Mouse (Mus musculus) MEL (cell line): ENCODE measurements at regions not wholly inside any gene's neighbourhood (a gene's known extent, or its start where the extent isn't known, plus 50 kb on each side); places are given as distances from the start of the nearest gene placed in this dataset.

Source experiments
- CHD1 ChIP-seq: IDR thresholded peaks from 2 replicates; pipeline ENCODE4 v1.6.1; 2012; ENCODE audit warnings: low read depth, mild to moderate bottlenecking, inconsistent platforms, low read length, improper control_type of control experiment
- CTCF ChIP-seq, 3 experiments: IDR thresholded peaks in 2 of 3; conservative IDR thresholded peaks in 1 of 3; 2 replicates each; pipeline ENCODE4 v1.5.1; 2011 to 2012; ENCODE audit warnings: low read length in 3 of 3, low read depth in 2 of 3, mild to moderate bottlenecking in 2 of 3, improper control_type of control experiment in 1 of 3, inconsistent platforms in 1 of 3, mixed read lengths in 1 of 3, moderate library complexity in 1 of 3; ENCODE audit not compliant: control insufficient read depth in 1 of 3, insufficient read depth in 1 of 3, poor library complexity in 1 of 3, severe bottlenecking in 1 of 3
- E2F4 ChIP-seq: IDR thresholded peaks from 2 replicates; pipeline ENCODE4 v1.6.1; 2011; ENCODE audit warnings: low read depth, low read length, improper control_type of control experiment, borderline replicate concordance
- ETS1 ChIP-seq: IDR thresholded peaks from 2 replicates; pipeline ENCODE4 v1.6.1; 2012; ENCODE audit warnings: low read depth, mild to moderate bottlenecking, inconsistent platforms, low read length, improper control_type of control experiment, moderate library complexity
- GABPA ChIP-seq: IDR thresholded peaks from 2 replicates; pipeline ENCODE4 v1.6.1; 2012; ENCODE audit warnings: low read depth, mild to moderate bottlenecking, inconsistent platforms, low read length, improper control_type of control experiment, moderate library complexity
- MXI1 ChIP-seq: IDR thresholded peaks from 2 replicates; pipeline ENCODE4 v1.6.1; 2011; ENCODE audit warnings: mild to moderate bottlenecking, low read depth, low read length, improper control_type of control experiment
- POLR2A ChIP-seq, 2 experiments: IDR thresholded peaks; 2 replicates each; pipeline ENCODE4 v1.6.1; 2011 to 2012; ENCODE audit warnings: low read length in 2 of 2, mild to moderate bottlenecking in 2 of 2, control low read depth in 1 of 2, improper control_type of control experiment in 1 of 2, low read depth in 1 of 2, moderate library complexity in 1 of 2; ENCODE audit not compliant: control insufficient read depth in 1 of 2, insufficient read depth in 1 of 2, poor library complexity in 1 of 2
- POLR2AphosphoS5 ChIP-seq: IDR thresholded peaks from 2 replicates; pipeline ENCODE4 v1.6.1; 2012; ENCODE audit warnings: low read depth, borderline replicate concordance, mild to moderate bottlenecking, inconsistent platforms, low read length, moderate library complexity, mixed read lengths
- RAD21 ChIP-seq: IDR thresholded peaks from 2 replicates; pipeline ENCODE4 v1.6.1; 2011; ENCODE audit warnings: mild to moderate bottlenecking, low read depth, low read length, improper control_type of control experiment
- TBP ChIP-seq: IDR thresholded peaks from 2 replicates; pipeline ENCODE4 v1.8.0; 2011; ENCODE audit warnings: low read depth, low read length, improper control_type of control experiment
- ZKSCAN1 ChIP-seq: IDR thresholded peaks from 2 replicates; pipeline ENCODE4 v1.6.1; 2012; ENCODE audit warnings: low read depth, mild to moderate bottlenecking, inconsistent platforms, low read length, improper control_type of control experiment, moderate library complexity

GRCm38 (mm10) chr16:19153046-19153445, 160.8 kb downstream of the Olfr164 start:
- TF ChIP-seq RAD21 (no peak), CTCF (IDR thresholded peaks at IDR 0.05 in 2 of 3, conservative IDR thresholded peaks at IDR 0.05 in 1 of 3; ENCODE audit: control insufficient read depth in 1 of 3, insufficient read depth in 1 of 3, low read depth in 2 of 3, low read length in 3 of 3, poor library complexity in 1 of 3, severe bottlenecking in 1 of 3) (no peak), MXI1 (no peak), POLR2A (IDR thresholded peaks at IDR 0.05; ENCODE audit: control insufficient read depth in 1 of 2, insufficient read depth in 1 of 2, low read depth in 1 of 2, low read length in 2 of 2, poor library complexity in 1 of 2) (no peak), E2F4 (no peak), ZKSCAN1 (no peak), TBP (no peak), CHD1 (no peak), POLR2AphosphoS5 (no peak), ETS1 (no peak), GABPA (no peak)
